Mouse (Mus musculus) layer of hippocampus, postnatal 25 days (tissue): ENCODE results near the gene Plxna4. TPM values are rescaled to one million over a fixed set of nuclear protein-coding genes. Genes with fewer than 3 reads are reported as not detected.

ENCODE experiments used
- DNase-seq, 2 experiments: peaks; one replicate each; pipeline ENCODE4 v3.0.0; 2022; ENCODE audit warnings: mixed read lengths in 2 of 2, low spot score in 1 of 2; ENCODE audit errors: extremely low spot score in 1 of 2
- total RNA-seq, 2 experiments: library from RNA; stranded (reverse); gene quantifications; 2 replicates each; pipeline ENCODE4 v1.2.3; 2021

The Plxna4 gene
- total RNA-seq, 2 experiments from 2014 or later: 114 to 132 TPM

DNA sequence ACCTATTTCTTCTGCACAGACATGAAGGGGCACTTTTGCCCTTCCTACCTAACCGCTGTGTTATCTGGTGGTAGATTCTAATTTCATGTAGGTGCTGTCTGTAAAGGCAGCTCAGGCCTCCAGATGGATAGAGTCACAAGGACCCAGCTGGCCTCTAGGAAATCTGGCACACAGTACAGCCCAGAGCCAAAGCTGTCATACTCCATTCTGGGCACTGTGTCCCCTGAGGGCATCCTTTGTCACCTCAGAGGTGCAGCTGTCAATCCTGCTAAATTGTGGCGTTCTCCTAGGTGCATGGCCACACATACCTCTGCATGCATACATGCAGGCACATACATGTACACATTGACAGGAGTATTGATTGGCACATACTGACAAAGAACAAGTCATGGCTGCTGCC lies 394.9 kb downstream of the Plxna4 start:
- DNase-seq: no peak

DNA sequence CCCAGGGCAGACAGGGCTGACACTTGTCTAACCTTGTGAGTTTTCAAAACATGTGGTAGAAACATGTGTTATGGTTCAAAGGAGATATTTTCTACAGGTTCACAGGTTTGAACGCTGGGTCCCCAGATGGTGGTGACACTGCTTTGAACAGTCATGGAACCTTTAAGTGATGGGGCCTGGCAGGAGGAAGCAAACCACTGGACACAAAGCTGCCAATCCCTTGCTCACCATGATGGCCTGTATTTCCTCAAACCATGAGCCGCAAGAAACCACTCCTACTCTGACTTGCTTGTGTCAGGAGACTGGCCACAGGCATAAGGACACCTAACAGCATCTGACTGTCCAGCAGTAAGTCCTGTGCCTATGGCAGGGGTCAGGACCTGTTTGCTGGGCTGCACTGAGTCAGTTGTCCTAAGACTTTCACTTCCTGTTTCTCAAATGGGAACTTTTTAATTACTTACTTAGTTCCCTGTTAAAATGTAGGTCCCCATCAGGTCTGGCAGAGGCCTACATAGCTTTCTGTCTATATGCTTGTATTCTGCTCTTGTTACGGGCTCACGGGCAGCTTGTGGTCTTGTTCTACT lies 403.5 kb downstream of the Plxna4 start:
- DNase-seq: no peak

DNA sequence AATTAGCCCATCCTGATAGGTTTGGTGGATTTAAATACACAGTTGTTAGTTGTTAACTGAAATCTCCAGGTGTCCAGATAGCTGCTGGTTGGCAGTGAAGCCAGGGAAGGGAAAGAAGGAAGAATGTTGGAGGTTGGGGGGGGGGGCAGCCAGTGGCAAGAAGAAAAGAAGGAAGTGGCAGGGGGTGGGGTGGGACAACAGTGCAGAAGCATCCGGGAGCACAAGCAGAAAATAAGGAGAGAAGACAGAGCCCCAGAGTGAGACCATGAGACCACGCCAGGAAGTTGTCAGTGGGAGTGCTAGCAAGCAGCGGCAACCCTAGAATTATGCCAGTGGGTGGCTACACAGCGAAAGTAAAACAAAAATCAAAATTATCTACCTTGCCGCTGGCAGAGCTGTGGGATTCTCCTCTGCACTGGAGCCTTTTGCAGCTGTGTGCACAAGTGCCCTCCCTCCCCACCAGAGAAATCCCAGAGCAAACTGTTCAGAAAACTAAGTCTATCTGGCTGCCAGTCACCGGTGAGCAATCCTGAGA lies 404.3 kb downstream of the Plxna4 start:
- DNase-seq: no peak

DNA sequence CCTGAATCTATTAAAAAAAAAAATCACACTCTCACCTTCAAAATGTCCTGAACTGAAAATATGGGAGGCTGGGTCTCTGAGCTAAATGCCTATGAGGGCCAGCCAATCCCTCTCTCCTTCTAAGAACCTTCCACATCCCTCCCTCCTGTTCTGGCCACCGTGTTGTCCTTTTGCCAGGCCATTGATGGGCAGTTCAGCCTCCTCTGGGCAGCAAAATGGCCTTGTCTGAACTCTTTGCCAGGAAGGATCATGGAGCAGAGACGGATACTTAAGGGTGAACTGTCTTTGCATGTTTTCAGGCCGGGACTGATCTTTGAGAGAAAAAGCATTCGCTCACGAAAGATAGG lies 408.0 kb downstream of the Plxna4 start:
- DNase-seq: no peak

DNA sequence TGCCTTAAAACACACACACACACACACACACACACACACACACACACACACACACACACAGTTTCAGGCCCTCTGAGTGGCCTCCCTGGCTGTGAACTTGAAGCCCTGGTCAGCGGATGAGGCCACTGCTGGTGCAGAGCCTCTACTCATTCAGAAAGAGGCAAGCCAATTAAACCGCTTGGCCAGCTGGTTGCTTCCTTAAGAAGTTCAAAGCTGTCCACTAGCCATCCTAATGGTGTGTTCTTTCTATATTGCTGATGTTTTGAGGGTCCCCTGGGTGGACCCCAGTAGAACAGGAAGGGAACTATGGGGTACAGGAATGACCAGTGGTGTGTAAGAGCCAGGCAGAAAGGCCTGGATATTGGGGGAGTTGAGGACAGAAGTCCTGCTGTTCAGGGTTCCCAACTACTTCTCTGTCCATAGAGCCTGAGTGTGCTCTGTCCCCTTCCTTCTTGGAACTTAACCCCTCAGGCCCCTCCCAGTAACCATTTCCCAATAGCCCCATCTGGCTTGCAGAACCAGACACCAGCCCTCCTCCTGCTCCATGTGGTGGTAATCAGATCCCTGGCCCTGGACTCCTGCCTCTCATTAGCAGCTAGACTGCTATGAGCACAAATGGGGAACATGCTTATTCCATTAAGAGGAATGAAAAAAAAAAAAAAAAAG lies 408.5 kb downstream of the Plxna4 start:
- no peak for DNase-seq

DNA sequence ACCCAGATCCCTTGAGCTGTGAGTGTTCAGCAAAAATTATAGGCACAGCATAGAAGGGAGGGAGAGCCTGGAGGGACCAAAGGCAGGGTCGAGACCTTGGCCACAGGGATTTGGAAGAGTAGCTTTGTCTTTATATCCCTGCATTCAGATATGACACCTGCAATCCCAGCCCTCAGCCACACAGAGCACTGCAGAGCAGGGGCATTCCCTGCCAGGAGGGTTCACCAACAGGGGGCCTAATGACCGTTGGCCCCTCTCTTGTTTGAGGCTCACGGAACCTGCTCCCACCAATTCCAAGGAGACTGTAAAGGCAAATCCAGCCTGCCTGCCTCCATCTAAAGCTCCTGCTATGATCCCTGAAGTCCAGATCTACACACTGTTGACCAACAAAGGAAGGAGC lies 410.1 kb downstream of the Plxna4 start:
- no peak for DNase-seq

DNA sequence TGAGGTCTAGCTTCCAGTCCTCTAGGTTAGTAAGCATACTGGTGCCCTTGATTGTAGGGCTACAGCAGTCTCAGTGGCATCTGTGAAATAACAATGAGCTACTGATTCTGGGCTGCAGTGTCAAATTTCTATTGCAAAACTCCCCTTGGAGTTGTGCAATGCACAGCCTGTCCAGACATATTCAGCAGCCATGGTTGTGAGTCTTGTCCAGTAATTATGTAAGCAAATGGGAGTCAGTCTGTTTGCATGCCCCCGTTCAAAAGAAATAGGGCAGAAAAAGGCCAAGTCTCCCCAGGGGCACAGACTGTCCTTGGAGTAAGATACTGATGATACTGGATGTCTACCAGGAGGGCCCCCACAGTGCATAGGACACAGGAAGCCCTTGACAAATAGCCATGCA lies 420.3 kb downstream of the Plxna4 start:
- DNase-seq: no peak

DNA sequence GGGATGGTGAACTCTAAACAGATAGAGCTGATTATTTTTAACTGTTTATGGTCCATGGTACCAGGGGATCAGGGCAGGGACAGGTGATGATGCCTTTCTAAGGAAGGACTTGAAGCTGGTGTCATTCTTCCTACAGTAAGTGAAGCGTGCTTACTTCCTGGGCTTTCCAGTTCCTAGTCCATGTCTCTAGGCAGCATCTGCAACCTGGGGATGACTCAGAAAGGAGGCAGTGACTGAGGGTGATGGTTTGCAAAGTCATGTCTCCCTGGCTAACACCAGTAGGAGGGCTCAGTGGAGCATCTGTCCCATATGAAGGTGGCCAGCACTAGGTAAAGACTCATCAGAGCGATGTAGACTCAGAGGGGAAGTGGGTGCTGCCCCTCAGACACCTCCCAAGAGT lies 427.6 kb downstream of the Plxna4 start:
- DNase-seq: no peak

DNA sequence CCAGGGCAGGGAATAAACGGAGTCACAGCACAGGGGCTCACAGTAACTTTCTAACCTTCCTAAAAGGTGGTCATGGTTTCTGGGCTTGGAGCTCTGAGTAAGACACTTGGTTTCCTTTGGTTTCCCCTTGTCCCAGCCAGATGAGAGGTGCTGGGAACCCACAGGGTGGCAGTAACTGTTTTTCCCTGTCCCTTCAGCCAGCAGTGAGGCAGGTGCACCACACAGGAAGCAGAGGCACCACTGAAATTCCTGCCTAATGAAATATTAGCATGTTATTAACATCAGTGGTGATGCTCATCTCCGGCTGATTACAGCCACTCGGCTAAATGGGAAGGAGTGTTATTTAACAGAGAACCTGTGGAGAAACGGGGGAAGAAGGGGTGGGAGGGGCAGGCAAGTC lies 428.1 kb downstream of the Plxna4 start:
- no peak for DNase-seq

DNA sequence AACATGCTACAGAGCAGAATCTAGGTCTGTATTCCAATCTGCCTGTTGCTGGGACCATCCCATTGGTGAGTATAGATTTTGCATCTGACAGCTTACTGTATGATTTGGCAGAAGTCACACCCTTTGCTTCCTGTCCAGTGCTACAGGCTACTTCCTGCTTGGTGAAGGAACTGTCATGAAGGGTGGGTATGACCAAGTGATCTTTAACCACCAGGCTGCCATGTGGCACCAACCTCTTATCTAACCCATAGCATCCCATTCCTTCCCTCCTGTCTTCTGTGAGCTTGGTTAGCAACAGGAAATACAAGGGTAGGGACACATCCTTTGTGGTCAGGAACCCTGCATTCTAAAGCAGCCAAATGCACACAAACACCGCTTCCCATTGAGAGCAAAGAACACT lies 429.6 kb downstream of the Plxna4 start:
- no peak for DNase-seq

DNA sequence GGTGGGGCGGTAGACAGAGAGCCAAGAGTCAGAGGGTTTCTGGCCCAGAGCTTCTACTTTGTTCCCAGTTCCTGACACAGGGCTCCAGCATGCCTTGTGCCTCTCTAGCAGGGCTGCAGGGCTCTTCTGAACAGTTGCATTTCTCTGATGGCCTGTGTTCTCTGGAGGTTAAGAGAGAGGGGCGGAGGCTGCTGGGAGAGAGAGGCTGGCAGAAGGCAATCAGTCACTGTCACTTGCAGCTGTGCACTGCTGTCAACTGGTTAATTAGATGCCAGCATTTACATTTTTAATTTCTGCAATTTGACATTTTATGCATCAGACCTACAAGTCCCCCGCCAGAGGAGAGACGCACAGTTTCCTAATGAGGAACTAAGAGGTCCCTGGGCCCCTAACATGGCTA lies 434.8 kb downstream of the Plxna4 start:
- DNase-seq: no peak

DNA sequence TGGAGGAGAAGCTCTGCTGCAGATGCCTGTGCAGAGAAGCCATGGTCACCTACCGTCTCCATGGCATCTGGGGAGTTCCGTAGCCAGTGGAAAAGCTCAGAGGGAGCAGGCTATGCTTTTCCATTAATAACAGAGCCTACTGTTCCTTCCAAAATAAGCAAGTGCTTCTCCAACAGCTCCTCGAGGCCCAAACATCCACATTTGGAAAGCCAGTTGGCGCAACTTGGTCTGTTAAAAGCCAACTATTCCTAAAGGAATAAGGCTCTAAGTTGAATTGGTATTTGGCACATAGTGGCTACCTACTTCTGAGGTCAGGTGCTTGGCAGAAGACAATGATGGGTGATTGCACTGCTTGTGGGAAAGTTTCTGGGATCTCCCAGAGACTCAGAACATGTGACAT lies 437.2 kb downstream of the Plxna4 start:
- no peak for DNase-seq

DNA sequence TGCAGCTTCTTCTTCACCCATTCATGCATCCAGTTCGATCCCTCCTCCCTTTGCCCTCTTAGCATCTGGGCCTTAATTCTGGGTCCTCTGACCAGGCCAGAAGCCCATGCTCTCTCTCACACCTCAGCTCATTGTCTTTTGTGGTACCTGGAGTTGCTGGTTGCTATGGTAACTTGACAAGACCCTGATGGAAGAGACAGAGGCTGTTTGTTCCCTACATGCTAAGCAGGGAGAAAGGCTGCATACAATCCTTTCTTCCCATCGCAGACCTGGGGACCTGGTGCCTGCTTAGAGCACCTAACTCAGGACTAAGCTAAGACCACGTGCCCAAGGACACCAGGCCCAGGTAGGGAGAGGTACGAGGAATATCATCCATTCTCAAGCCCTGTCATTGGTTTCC lies 443.2 kb downstream of the Plxna4 start:
- DNase-seq: no peak

DNA sequence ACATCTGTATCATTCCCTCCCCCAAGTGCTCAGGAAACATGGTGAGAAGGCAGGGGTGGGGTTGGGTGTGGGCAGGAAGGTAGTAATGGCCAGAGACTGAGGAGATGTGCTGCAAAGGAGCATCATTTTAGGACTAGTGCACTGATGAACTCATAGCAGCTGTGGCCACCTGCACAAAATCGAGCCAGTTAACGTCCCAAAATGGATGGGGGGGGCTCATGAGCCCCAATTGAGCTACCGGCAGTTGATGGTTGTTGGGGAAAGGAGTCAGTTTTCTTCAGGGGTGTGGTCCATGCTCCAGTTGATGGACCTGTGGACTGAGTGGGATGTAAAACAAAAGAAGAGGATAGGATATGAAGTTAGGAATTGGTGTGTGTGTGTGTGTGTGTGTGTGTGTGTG lies 448.5 kb downstream of the Plxna4 start:
- no peak for DNase-seq

DNA sequence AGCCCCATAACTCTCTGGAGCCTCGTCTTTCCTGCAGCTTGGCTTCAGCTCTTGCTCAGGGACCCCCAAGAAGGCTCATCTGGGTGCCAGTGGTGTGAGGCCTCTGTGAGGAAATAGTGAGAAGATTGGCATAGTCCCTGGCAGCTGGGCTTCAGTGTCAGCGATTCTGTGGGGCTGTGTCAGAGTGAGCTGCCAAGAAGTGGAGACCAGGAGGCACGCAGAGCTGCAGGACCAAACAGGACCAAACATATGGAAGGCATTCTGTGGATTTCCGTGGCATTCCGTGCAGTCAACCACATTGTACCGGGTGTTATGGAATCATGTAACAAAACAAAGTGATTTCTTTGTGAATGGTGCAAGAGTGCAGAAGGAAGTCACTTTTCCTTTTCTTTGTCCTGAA lies 461.1 kb downstream of the Plxna4 start:
- DNase-seq: no peak

DNA sequence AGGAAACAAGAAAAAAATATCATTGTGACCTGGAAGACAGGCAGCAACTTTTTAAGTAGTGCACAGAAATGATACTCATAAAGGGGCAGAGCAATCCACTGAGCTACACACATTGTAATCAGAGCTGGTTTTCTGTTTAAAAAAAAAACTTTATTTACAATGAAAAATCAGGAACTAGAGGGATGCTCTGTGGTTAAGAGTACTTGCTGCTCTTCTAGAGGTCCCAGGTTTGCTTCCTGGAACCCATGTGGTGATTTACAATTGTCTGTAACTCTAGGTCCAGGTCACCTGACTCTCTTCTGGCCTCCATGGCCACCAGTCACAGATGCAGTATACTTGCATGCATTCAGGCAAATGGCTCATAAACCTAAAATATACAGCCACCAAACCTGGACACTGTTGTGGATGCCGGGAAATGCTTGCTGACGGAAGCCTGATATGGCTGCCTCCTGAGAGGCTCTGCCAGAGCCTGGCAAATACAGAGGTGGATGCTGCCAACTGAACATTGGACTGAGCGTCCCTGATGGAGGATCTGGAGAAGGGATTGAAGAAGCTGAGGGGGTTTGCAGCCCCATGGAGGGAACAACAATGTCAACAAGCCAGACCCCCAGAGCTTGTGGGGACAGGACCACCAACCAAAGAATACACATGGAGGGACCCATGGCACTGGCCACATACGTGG lies 465.3 kb downstream of the Plxna4 start:
- DNase-seq: no peak

DNA sequence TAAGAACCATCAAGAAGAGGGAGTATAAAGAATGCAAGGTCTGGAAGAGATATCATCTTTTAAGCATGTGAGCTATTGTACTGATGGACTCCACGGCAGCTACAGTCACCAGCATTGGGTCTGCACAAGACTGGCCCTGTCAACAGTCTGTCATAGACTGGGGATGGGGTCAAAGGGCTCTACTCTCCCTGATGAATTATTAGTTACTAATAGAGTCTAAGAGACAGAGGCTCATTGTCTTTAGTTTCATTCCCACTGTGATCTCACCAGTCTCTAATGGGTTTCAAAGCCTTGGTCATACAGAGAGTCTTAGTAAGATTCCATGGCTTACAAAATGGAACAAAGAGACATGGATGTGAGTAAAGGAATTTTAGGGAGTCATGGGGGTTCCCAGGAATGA lies 467.1 kb downstream of the Plxna4 start:
- DNase-seq: no peak

DNA sequence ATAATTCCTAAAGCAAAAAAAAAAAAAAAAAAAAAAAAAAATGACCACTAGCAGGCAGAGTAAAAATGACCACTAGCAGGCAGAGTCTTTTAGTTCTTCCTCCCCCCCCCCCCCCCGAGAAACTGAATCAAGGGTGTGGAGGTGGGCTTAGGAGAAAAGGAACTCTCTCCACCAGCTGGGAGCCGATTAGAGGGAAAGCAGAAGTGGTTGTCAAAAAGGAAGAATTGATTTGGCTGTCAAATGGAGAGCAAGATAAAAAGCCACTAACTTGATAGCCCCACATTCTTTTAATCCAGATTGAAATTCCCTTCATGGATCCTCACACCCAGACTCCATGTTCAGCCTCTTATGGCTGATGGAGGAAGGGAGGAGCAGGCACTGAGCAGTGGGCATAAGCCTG lies 478.8 kb downstream of the Plxna4 start:
- DNase-seq: no peak

DNA sequence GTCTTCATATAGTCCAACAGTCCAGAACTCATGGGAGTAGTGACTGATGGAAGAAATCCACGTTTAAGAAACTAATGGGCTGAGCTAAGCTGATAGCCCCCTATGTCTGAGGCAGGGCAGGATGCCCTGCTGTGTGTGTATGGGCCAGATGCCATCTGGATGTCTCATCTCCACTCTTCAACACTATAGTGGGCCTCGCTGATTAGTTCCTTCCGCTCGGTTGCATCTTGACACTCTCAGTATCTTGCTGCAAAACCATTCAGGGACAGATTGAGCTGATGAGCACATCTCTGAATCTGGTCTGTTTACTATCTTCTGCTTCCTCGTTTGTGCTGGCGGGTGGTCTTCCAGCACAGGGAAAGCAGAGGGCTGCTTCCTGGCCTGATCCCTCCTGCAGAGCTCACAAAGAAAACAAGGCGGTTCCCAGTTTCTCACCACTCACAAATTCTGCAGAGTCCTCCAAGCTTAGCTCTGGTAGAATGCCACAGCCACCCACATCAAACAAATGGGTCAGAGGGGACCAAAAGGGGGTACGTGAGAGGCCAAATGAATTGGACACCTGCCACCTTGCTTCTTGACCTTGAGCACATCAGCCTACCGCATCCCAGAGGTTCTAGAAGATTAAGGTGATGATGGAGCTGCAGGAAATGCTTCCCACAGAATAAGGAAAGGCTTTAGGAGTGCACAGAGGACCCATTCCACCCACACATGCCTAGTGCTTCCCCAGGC lies 482.3 kb downstream of the Plxna4 start:
- DNase-seq: no peak
